15 mouse cellular contexts compared by ENCODE assay signal in genomic region chr7:134497219-134497618, GRCm38 (mm10).
DNase-seq lines count a peak whose midpoint lies in the region; ATAC-seq lines count a peak whose summit lies in the region.
"Had no signal": no experiment of that assay in that cellular context is flagged by ENCODE, and none has a peak within 500 bp of the region (broad histone marks: within the 10 kb centered on the region; RNA-seq: fewer than 3 reads in every experiment).

No protein-coding gene starts in this region.

- peak; percentile 88 for DNase-seq in heart, adult 11 months
- DNase-seq in liver, embryonic 11.5 days (ENCODE audit: low spot score) = no peak
- peak; percentile 53 for DNase-seq in kidney, postnatal 14 days
- peak; percentile 24 for DNase-seq in lung, postnatal 25 days (ENCODE audit: low spot score)
- no peak for DNase-seq in gastrocnemius, adult 8-10 months (ENCODE audit: low spot score in 2 of 2)
- DNase-seq in embryo, embryonic 10 days (ENCODE audit: low spot score) = no peak
- DNase-seq: cerebellum, postnatal 10 days; gastrocnemius, postnatal 25 days had no signal

- H3K4me3 ChIP-seq in heart, embryonic 11.5 days (ENCODE audit: low read depth, low read length) = no peak overlapping the region
- H3K4me3 ChIP-seq in liver, embryonic 16.5 days (ENCODE audit: low read depth, low read length) = no peak overlapping the region
- H3K4me3 ChIP-seq in liver, embryonic 11.5 days (ENCODE audit: low read depth, low read length) = no peak overlapping the region
- H3K4me3 ChIP-seq: heart, embryonic 12.5 days; limb, embryonic 10.5 days; liver, embryonic 15.5 days; megakaryocyte, embryonic 14.5 days had no signal

- WGBS in heart, embryonic 11.5 days (ENCODE audit: insufficient replicate concordance) = 71% methylated on average over 11 of the region's 11 CpGs
- 62% methylated on average over 11 of the region's 11 CpGs for WGBS in liver, embryonic 16.5 days (ENCODE audit: insufficient replicate concordance)
- 71% methylated on average over 11 of the region's 11 CpGs for WGBS in liver, embryonic 11.5 days

- H3K4me2 ChIP-seq in heart, embryonic 11.5 days = no peak overlapping the region
- H3K4me2 ChIP-seq in liver, embryonic 16.5 days (ENCODE audit: low read depth, low read length) = no peak overlapping the region
- H3K4me2 ChIP-seq in liver, embryonic 11.5 days = no peak overlapping the region
- H3K4me2 ChIP-seq: heart, embryonic 12.5 days; liver, embryonic 15.5 days had no signal

- no peaks in the 10 kb centered on the region for H3K27me3 ChIP-seq in heart, embryonic 11.5 days (ENCODE audit: control insufficient read depth, insufficient read depth, low read length)
- H3K27me3 ChIP-seq in liver, embryonic 16.5 days (ENCODE audit: control insufficient read depth, insufficient read depth, low read depth, low read length) = no peaks in the 10 kb centered on the region
- H3K27me3 ChIP-seq in liver, embryonic 11.5 days (replicated peaks; ENCODE audit: control insufficient read depth, insufficient read depth, low read length) = no peaks in the 10 kb centered on the region
- H3K27me3 ChIP-seq: heart, embryonic 12.5 days; liver, embryonic 15.5 days had no signal

- no peaks in the 10 kb centered on the region for H3K36me3 ChIP-seq in heart, embryonic 11.5 days (ENCODE audit: control insufficient read depth, insufficient read depth, low read length)
- H3K36me3 ChIP-seq in liver, embryonic 16.5 days (ENCODE audit: control insufficient read depth, insufficient read depth) = no peaks in the 10 kb centered on the region
- H3K36me3 ChIP-seq in liver, embryonic 11.5 days (ENCODE audit: control insufficient read depth, insufficient read depth, low read length) = no peaks in the 10 kb centered on the region
- H3K36me3 ChIP-seq: heart, embryonic 12.5 days; limb, embryonic 10.5 days; liver, embryonic 15.5 days had no signal

- H3K9me3 ChIP-seq in heart, embryonic 11.5 days (replicated peaks; ENCODE audit: control insufficient read depth, low read length) = no peaks in the 10 kb centered on the region
- no peaks in the 10 kb centered on the region for H3K9me3 ChIP-seq in liver, embryonic 16.5 days (replicated peaks; ENCODE audit: control insufficient read depth, low read length)
- no peaks in the 10 kb centered on the region for H3K9me3 ChIP-seq in liver, embryonic 11.5 days (ENCODE audit: control insufficient read depth, low read length)
- H3K9me3 ChIP-seq: heart, embryonic 12.5 days; limb, embryonic 10.5 days; liver, embryonic 15.5 days; megakaryocyte, embryonic 14.5 days had no signal

- peaks cover 8% of the 10 kb centered on the region for H3K4me1 ChIP-seq in heart, embryonic 11.5 days (ENCODE audit: control insufficient read depth, insufficient read depth, low read length)
- H3K4me1 ChIP-seq in liver, embryonic 16.5 days (ENCODE audit: control insufficient read depth, low read depth, low read length) = no peaks in the 10 kb centered on the region
- no peaks in the 10 kb centered on the region for H3K4me1 ChIP-seq in liver, embryonic 11.5 days (replicated peaks; ENCODE audit: control insufficient read depth, insufficient read depth, low read length)
- H3K4me1 ChIP-seq: liver, embryonic 15.5 days; megakaryocyte, embryonic 14.5 days had no signal

- H3K27ac ChIP-seq in heart, embryonic 11.5 days (ENCODE audit: low read depth, low read length) = no peak overlapping the region
- H3K27ac ChIP-seq in liver, embryonic 16.5 days (ENCODE audit: low read length) = no peak overlapping the region
- H3K27ac ChIP-seq in liver, embryonic 11.5 days (ENCODE audit: low read depth, low read length) = no peak overlapping the region
- H3K27ac ChIP-seq: left cerebral cortex, adult 2 months; limb, embryonic 10.5 days; liver, embryonic 15.5 days had no signal

- no peak overlapping the region for H3K9ac ChIP-seq in heart, embryonic 11.5 days (ENCODE audit: low read depth, low read length)
- no peak overlapping the region for H3K9ac ChIP-seq in liver, embryonic 16.5 days (ENCODE audit: low read depth, low read length)
- no peak overlapping the region for H3K9ac ChIP-seq in liver, embryonic 11.5 days (ENCODE audit: low read depth, low read length)
- H3K9ac ChIP-seq: heart, embryonic 12.5 days; liver, embryonic 15.5 days had no signal

- ATAC-seq in heart, embryonic 11.5 days (replicated peaks; ENCODE audit: insufficient number of reproducible peaks, low FRiP score, low TSS enrichment) = no peak
- ATAC-seq in liver, embryonic 16.5 days (ENCODE audit: low read depth) = 0 out of 2 replicates have a peak, but pooled peaks have one; percentile 11
- no peak for ATAC-seq in liver, embryonic 11.5 days (replicated peaks; ENCODE audit: low FRiP score)

Comparison
In these comparisons a context has a peak if more than half of its experiments do, and no peak if none do; other contexts are left out.
1. DNase-seq: peak in heart, adult 11 months (single experiment), kidney, postnatal 14 days (single experiment) and lung, postnatal 25 days (single experiment); none in liver, embryonic 11.5 days (single experiment), gastrocnemius, adult 8-10 months (0 of 2) and embryo, embryonic 10 days (single experiment).